Mouse (Mus musculus) limb, embryonic 15.5 days (tissue): ENCODE data around the gene Tns3. TPM values are rescaled to one million over a fixed set of nuclear protein-coding genes. Genes with fewer than 3 reads are reported as not detected.

ENCODE experiments used
- ATAC-seq: fragments of 200-750 bp; cut with Nextera tagmentation; 2 replicates; pipeline ENCODE4 v1.8.0; 2017; ENCODE audit warnings: low read depth, moderate TSS enrichment; ENCODE audit not compliant: insufficient number of reproducible peaks, low FRiP score, low TSS enrichment
- H3K27ac ChIP-seq: fragments of 300-500 bp; sonication (generic); 2 replicates; pipeline ENCODE4 v1.5.1; 2015; ENCODE audit warnings: moderate library complexity, mild to moderate bottlenecking, inconsistent platforms
- H3K27me3 ChIP-seq: fragments of 300-500 bp; sonication (generic); 2 replicates; pipeline ENCODE4 v1.6.1; 2015; ENCODE audit warnings: inconsistent platforms
- H3K36me3 ChIP-seq: fragments of 300-500 bp; sonication (generic); 2 replicates; pipeline ENCODE4 v1.6.1; 2015; ENCODE audit warnings: inconsistent platforms
- H3K4me1 ChIP-seq: fragments of 300-500 bp; sonication (generic); 2 replicates; pipeline ENCODE4 v1.6.1; 2015; ENCODE audit warnings: inconsistent platforms
- H3K4me2 ChIP-seq: fragments of 300-500 bp; sonication (generic); 2 replicates; pipeline ENCODE4 v1.6.1; 2015; ENCODE audit warnings: mild to moderate bottlenecking, inconsistent platforms
- H3K4me3 ChIP-seq: fragments of 300-500 bp; sonication (generic); 2 replicates; pipeline ENCODE4 v1.5.1; 2015; ENCODE audit warnings: mild to moderate bottlenecking, inconsistent platforms
- H3K9ac ChIP-seq: fragments of 300-500 bp; sonication (generic); 2 replicates; pipeline ENCODE4 v1.6.1; 2015; ENCODE audit warnings: inconsistent platforms
- H3K9me3 ChIP-seq: fragments of 300-500 bp; sonication (generic); 2 replicates; pipeline ENCODE4 v1.6.1; 2016; ENCODE audit warnings: inconsistent platforms
- WGBS: fragments of 180-500 bp; shearing (Covaris S2); methylation state at CpG from one replicate; pipeline ENCODE4 v1.1.7; 2015; 5-methylcytosine and 5-hydroxymethylcytosine counted together
- polyA plus RNA-seq: library from polyadenylated mRNA; unstranded; fragments of >200 nt; fragmentation: Nextera tagmentation; extraction: Ambion mirVana; gene quantifications from 2 replicates; pipeline ENCODE4 v1.2.1, GENCODE M21; 2015

The Tns3 gene
- polyA plus RNA-seq, 1 experiment from 2014 or later: 31.6 TPM

GRCm38 (mm10) chr11:8639007-8639718 is 25.2 kb downstream of the Tns3 start:
- Histone ChIP-seq H3K36me3 (peaks cover 6% of the 10 kb centered on the region; the same call in 1 of the 2 replicates), H3K9me3 (no peaks in the 10 kb centered on the region), H3K4me1 (peaks cover 40% of the 10 kb centered on the region), H3K27me3 (no peaks in the 10 kb centered on the region), H3K27ac (no peak overlapping the region), H3K9ac (no peak overlapping the region), H3K4me2 (no peak overlapping the region), H3K4me3 (no peak overlapping the region)
- ATAC-seq: no peak
- WGBS: 90% methylated on average over 6 of the region's 6 CpGs

- WGBS: 80% methylated on average over 10 of the region's 10 CpGs
- ATAC-seq: no peak
- Histone ChIP-seq H3K27me3 (no peaks in the 10 kb centered on the region), H3K4me3 (no peak overlapping the region), H3K9me3 (no peaks in the 10 kb centered on the region), H3K36me3 (peaks cover 6% of the 10 kb centered on the region; the same call in 1 of the 2 replicates), H3K27ac (no peak overlapping the region), H3K9ac (no peak overlapping the region), H3K4me1 (peaks cover 40% of the 10 kb centered on the region), H3K4me2 (no peak overlapping the region)
Measured at GRCm38 (mm10) chr11:8637469-8638447, 26.6 kb downstream of the Tns3 start.

- WGBS: 81% methylated on average over 1 of the region's 1 CpGs
- no peak for ATAC-seq
- no peak overlapping the region for H3K9ac ChIP-seq
- no peaks in the 10 kb centered on the region for H3K27me3 ChIP-seq
- H3K4me2 ChIP-seq: no peak overlapping the region
- H3K36me3 ChIP-seq: peaks cover 6% of the 10 kb centered on the region; the same call in 1 of the 2 replicates
- H3K27ac ChIP-seq: no peak overlapping the region
- H3K4me3 ChIP-seq: no peak overlapping the region
- H3K4me1 ChIP-seq: peaks cover 36% of the 10 kb centered on the region
- no peaks in the 10 kb centered on the region for H3K9me3 ChIP-seq
Measured at GRCm38 (mm10) chr11:8636680-8637079, 27.7 kb downstream of the Tns3 start.

- no peak for ATAC-seq
- Histone ChIP-seq H3K36me3 (peaks cover 6% of the 10 kb centered on the region; the same call in 1 of the 2 replicates), H3K4me1 (peaks cover 27% of the 10 kb centered on the region), H3K9ac (no peak overlapping the region), H3K27ac (no peak overlapping the region), H3K27me3 (no peaks in the 10 kb centered on the region), H3K4me2 (no peak overlapping the region), H3K9me3 (no peaks in the 10 kb centered on the region), H3K4me3 (no peak overlapping the region)
- 67% methylated on average over 3 of the region's 3 CpGs for WGBS
Measured at GRCm38 (mm10) chr11:8635778-8636177, 28.6 kb downstream of the Tns3 start.

- Histone ChIP-seq H3K9ac (no peak overlapping the region), H3K36me3 (peaks cover 6% of the 10 kb centered on the region; the same call in 1 of the 2 replicates), H3K4me2 (no peak overlapping the region), H3K27me3 (no peaks in the 10 kb centered on the region), H3K4me3 (no peak overlapping the region), H3K9me3 (no peaks in the 10 kb centered on the region), H3K27ac (no peak overlapping the region), H3K4me1 (peaks cover 18% of the 10 kb centered on the region)
- WGBS: 71% methylated on average over 7 of the region's 7 CpGs
- no peak for ATAC-seq
Measured at GRCm38 (mm10) chr11:8634728-8635410, 29.5 kb downstream of the Tns3 start.

GRCm38 (mm10) chr11:8632163-8632562 is 32.2 kb downstream of the Tns3 start:
- H3K9me3 ChIP-seq: no peaks in the 10 kb centered on the region
- H3K27ac ChIP-seq: no peak overlapping the region
- no peaks in the 10 kb centered on the region for H3K27me3 ChIP-seq
- 72% methylated on average over 5 of the region's 5 CpGs for WGBS
- H3K36me3 ChIP-seq: peaks cover 5% of the 10 kb centered on the region; the same call in 1 of the 2 replicates
- no peak overlapping the region for H3K9ac ChIP-seq
- H3K4me3 ChIP-seq: no peak overlapping the region
- H3K4me2 ChIP-seq: no peak overlapping the region
- ATAC-seq: no peak
- peaks cover 21% of the 10 kb centered on the region for H3K4me1 ChIP-seq

- no peak overlapping the region for H3K4me3 ChIP-seq
- H3K9ac ChIP-seq: no peak overlapping the region
- H3K36me3 ChIP-seq: peaks cover 5% of the 10 kb centered on the region; the same call in 1 of the 2 replicates
- H3K4me1 ChIP-seq: peaks cover 34% of the 10 kb centered on the region
- no peak overlapping the region for H3K4me2 ChIP-seq
- 83% methylated on average over 8 of the region's 8 CpGs for whole genome bisulfite sequencing
- H3K9me3 ChIP-seq: no peaks in the 10 kb centered on the region
- H3K27me3 ChIP-seq: no peaks in the 10 kb centered on the region
- ATAC-seq: no peak
- H3K27ac ChIP-seq: no peak overlapping the region
Measured at GRCm38 (mm10) chr11:8629862-8630390, 34.4 kb downstream of the Tns3 start.

- Histone ChIP-seq H3K4me3 (no peak overlapping the region), H3K9me3 (no peaks in the 10 kb centered on the region), H3K27me3 (no peaks in the 10 kb centered on the region), H3K4me2 (no peak overlapping the region), H3K4me1 (peaks cover 36% of the 10 kb centered on the region), H3K9ac (no peak overlapping the region), H3K36me3 (0 out of 2 replicates have a peak, but pooled peaks cover 2% of the 10 kb centered on the region), H3K27ac (no peak overlapping the region)
- no peak for ATAC-seq
- WGBS: 82% methylated on average over 5 of the region's 5 CpGs
Measured at GRCm38 (mm10) chr11:8629326-8629725, 35.0 kb downstream of the Tns3 start.

- 0 out of 2 replicates have a peak, but pooled peaks cover 2% of the 10 kb centered on the region for H3K36me3 ChIP-seq
- WGBS: 66% methylated on average over 10 of the region's 10 CpGs
- H3K9ac ChIP-seq: no peak overlapping the region
- H3K4me2 ChIP-seq: no peak overlapping the region
- ATAC-seq: no peak
- H3K4me3 ChIP-seq: no peak overlapping the region
- H3K4me1 ChIP-seq: peaks cover 34% of the 10 kb centered on the region
- H3K27ac ChIP-seq: no peak overlapping the region
- no peaks in the 10 kb centered on the region for H3K9me3 ChIP-seq
- no peaks in the 10 kb centered on the region for H3K27me3 ChIP-seq
Measured at GRCm38 (mm10) chr11:8628846-8629253, 35.5 kb downstream of the Tns3 start.

- Histone ChIP-seq H3K27me3 (no peaks in the 10 kb centered on the region), H3K4me3 (no peak overlapping the region), H3K9me3 (no peaks in the 10 kb centered on the region), H3K4me1 (peaks cover 43% of the 10 kb centered on the region), H3K27ac (0 out of 2 replicates have a peak overlapping the region, but pooled peaks have one; percentile 29), H3K36me3 (0 out of 2 replicates have a peak, but pooled peaks cover 2% of the 10 kb centered on the region), H3K9ac (no peak overlapping the region), H3K4me2 (no peak overlapping the region)
- WGBS: 82% methylated on average over 6 of the region's 6 CpGs
- ATAC-seq: no peak
Measured at GRCm38 (mm10) chr11:8627156-8627555, 37.2 kb downstream of the Tns3 start.

GRCm38 (mm10) chr11:8626715-8627114 is 37.6 kb downstream of the Tns3 start:
- H3K36me3 ChIP-seq: 0 out of 2 replicates have a peak, but pooled peaks cover 2% of the 10 kb centered on the region
- H3K27me3 ChIP-seq: no peaks in the 10 kb centered on the region
- no peak overlapping the region for H3K4me3 ChIP-seq
- H3K4me1 ChIP-seq: peaks cover 48% of the 10 kb centered on the region
- H3K4me2 ChIP-seq: no peak overlapping the region
- H3K9me3 ChIP-seq: no peaks in the 10 kb centered on the region
- no peak for ATAC-seq
- WGBS: 58% methylated on average over 6 of the region's 6 CpGs
- 0 out of 2 replicates have a peak overlapping the region, but pooled peaks have one; percentile 29 for H3K27ac ChIP-seq
- H3K9ac ChIP-seq: no peak overlapping the region
